Mouse (Mus musculus): Measurements from ENCODE around the gene Atp4b.
A peak's percentile ranks its signal among the peaks of the same experiment; 100 is the strongest.
"Not testable (repeated sequence)": the region's sequence is repeated elsewhere in the genome, so short reads cannot be mapped to it uniquely, and the experiment has no call there.

The Atp4b gene

GRCm38 (mm10) chr8:13382999-13383398, 13.6 kb downstream of the Atp4b start:
- DNase-seq (ENCODE audit: low read depth, low spot score) = no peak

GRCm38 (mm10) chr8:13382536-13382935, 14.1 kb downstream of the Atp4b start:
- DNase-seq (ENCODE audit: low read depth, low spot score) = no peak

GRCm38 (mm10) chr8:13381630-13382029, 15.0 kb downstream of the Atp4b start:
- no peak for DNase-seq (ENCODE audit: low read depth, low spot score)

GRCm38 (mm10) chr8:13373151-13373662, 23.4 kb downstream of the Atp4b start:
- DNase-seq (ENCODE audit: low read depth, low spot score) = no peak

GRCm38 (mm10) chr8:13361865-13362264, 34.8 kb downstream of the Atp4b start:
- DNase-seq (ENCODE audit: low read depth, low spot score) = no peak

GRCm38 (mm10) chr8:13360213-13360612, 36.4 kb downstream of the Atp4b start:
- DNase-seq (ENCODE audit: low read depth, low spot score) = no peak

GRCm38 (mm10) chr8:13356681-13357080, 39.9 kb downstream of the Atp4b start:
- DNase-seq (ENCODE audit: low read depth, low spot score) = no peak

- no peak for DNase-seq (ENCODE audit: low read depth, low spot score)
These were observed 40.4 kb downstream of the Atp4b start for GRCm38 (mm10) chr8:13356221-13356620.

GRCm38 (mm10) chr8:13353883-13354282, 42.7 kb downstream of the Atp4b start:
- no peak for DNase-seq (ENCODE audit: low read depth, low spot score)

- DNase-seq (ENCODE audit: low read depth, low spot score) = no peak
These were observed 43.3 kb downstream of the Atp4b start for GRCm38 (mm10) chr8:13353155-13353833.

GRCm38 (mm10) chr8:13352601-13353000, 44.0 kb downstream of the Atp4b start:
- DNase-seq (ENCODE audit: low read depth, low spot score) = no peak

- no peak for DNase-seq (ENCODE audit: low read depth, low spot score)
These were observed 45.0 kb downstream of the Atp4b start for GRCm38 (mm10) chr8:13351593-13351992.

- DNase-seq (ENCODE audit: low read depth, low spot score) = no peak
These were observed 46.6 kb downstream of the Atp4b start for GRCm38 (mm10) chr8:13350052-13350451.

- DNase-seq (ENCODE audit: low read depth, low spot score) = no peak
These were observed 53.5 kb downstream of the Atp4b start for GRCm38 (mm10) chr8:13343134-13343533.

GRCm38 (mm10) chr8:13342340-13342739, 54.3 kb downstream of the Atp4b start:
- no peak for DNase-seq (ENCODE audit: low read depth, low spot score)

GRCm38 (mm10) chr8:13340650-13341049, 56.0 kb downstream of the Atp4b start:
- DNase-seq (ENCODE audit: low read depth, low spot score) = no peak

- no peak for DNase-seq (ENCODE audit: low read depth, low spot score)
These were observed 57.0 kb downstream of the Atp4b start for GRCm38 (mm10) chr8:13339646-13339990.

- DNase-seq (ENCODE audit: low read depth, low spot score) = no peak
These were observed 57.6 kb downstream of the Atp4b start for GRCm38 (mm10) chr8:13338901-13339645.

GRCm38 (mm10) chr8:13338255-13338860, 58.3 kb downstream of the Atp4b start, which contains the start of gene Tfdp1:
Gene Tfdp1, plus strand, starts transcription at chr8:13338751.
- DNase-seq (ENCODE audit: low read depth, low spot score) = peak; percentile 74

GRCm38 (mm10) chr8:13337678-13338077, 58.9 kb downstream of the Atp4b start:
- DNase-seq (ENCODE audit: low read depth, low spot score) = no peak

- not testable (repeated sequence) for DNase-seq (ENCODE audit: low read depth, low spot score)
These were observed 59.4 kb downstream of the Atp4b start for GRCm38 (mm10) chr8:13337245-13337644.

Data from c-Kit-negative CD71-positive TER-119-positive erythroid progenitor cells, embryonic 14.5 days (primary cell).